Mouse (Mus musculus): Measurements from ENCODE around the gene Dnah5. TPM values are rescaled to one million over a fixed set of nuclear protein-coding genes. Genes with fewer than 3 reads are reported as not detected.
"Not testable (repeated sequence)": the region's sequence is repeated elsewhere in the genome, so short reads cannot be mapped to it uniquely, and the experiment has no call there.

The Dnah5 gene
- total and polyA plus RNA-seq, 3 experiments: 0.03 to 0.18 TPM; not detected in 1

- Histone ChIP-seq H3K27me3 (ENCODE audit: control insufficient read depth, insufficient read depth, low read length) (no peaks in the 10 kb centered on the region), H3K27ac (no peak overlapping the region), H3K79me2 (replicated peaks; ENCODE audit: control insufficient read depth, insufficient read depth, low read length) (no peaks in the 10 kb centered on the region), H3K4me1 (ENCODE audit: control insufficient read depth, insufficient read depth, low read length) (no peaks in the 10 kb centered on the region), H3K36me3 (ENCODE audit: control insufficient read depth, insufficient read depth, low read length) (no peaks in the 10 kb centered on the region), H3K4me3 (no peak overlapping the region), H3K9ac (ENCODE audit: low read depth, low read length) (no peak overlapping the region)
- DNase-seq: no peak
- 95% methylated on average over 4 of the region's 4 CpGs for WGBS
- TF ChIP-seq CTCF (IDR thresholded peaks at IDR 0.05) (no peak), POLR2A (IDR thresholded peaks at IDR 0.05; ENCODE audit: insufficient read depth, low read depth, low read length) (no peak), EP300 (IDR thresholded peaks at IDR 0.05; ENCODE audit: insufficient read depth, low read depth, low read length) (no peak)
- intact Hi-C loops (cut with DNase I): no loop called here
These were observed 240.9 kb downstream of the Dnah5 start for GRCm38 (mm10) chr15:28444494-28444893.

GRCm38 (mm10) chr15:28461091-28461778 lies 257.7 kb downstream of the Dnah5 start:
- DNase-seq; H3K9ac ChIP-seq (ENCODE audit: low read depth, low read length); H3K36me3 ChIP-seq (ENCODE audit: control insufficient read depth, insufficient read depth, low read length); H3K4me1 ChIP-seq (ENCODE audit: control insufficient read depth, insufficient read depth, low read length); H3K27ac ChIP-seq; H3K79me2 ChIP-seq (replicated peaks; ENCODE audit: control insufficient read depth, insufficient read depth, low read length); intact Hi-C loops (cut with DNase I); H3K4me3 ChIP-seq; H3K27me3 ChIP-seq (ENCODE audit: control insufficient read depth, insufficient read depth, low read length): not testable (repeated sequence)
- 80% methylated on average over 2 of the region's 2 CpGs for WGBS

GRCm38 (mm10) chr15:28466591-28467247 lies 263.2 kb downstream of the Dnah5 start:
- WGBS: 89% methylated on average over 3 of the region's 3 CpGs
- Histone ChIP-seq H3K27ac (no peak overlapping the region), H3K36me3 (ENCODE audit: control insufficient read depth, insufficient read depth, low read length) (no peaks in the 10 kb centered on the region), H3K4me3 (no peak overlapping the region), H3K27me3 (ENCODE audit: control insufficient read depth, insufficient read depth, low read length) (no peaks in the 10 kb centered on the region), H3K79me2 (replicated peaks; ENCODE audit: control insufficient read depth, insufficient read depth, low read length) (no peaks in the 10 kb centered on the region), H3K9ac (ENCODE audit: low read depth, low read length) (no peak overlapping the region), H3K4me1 (ENCODE audit: control insufficient read depth, insufficient read depth, low read length) (no peaks in the 10 kb centered on the region)
- intact Hi-C loops (cut with DNase I): no loop called here
- no peak for DNase-seq
- TF ChIP-seq POLR2A (IDR thresholded peaks at IDR 0.05; ENCODE audit: insufficient read depth, low read depth, low read length) (no peak), EP300 (IDR thresholded peaks at IDR 0.05; ENCODE audit: insufficient read depth, low read depth, low read length) (no peak), CTCF (IDR thresholded peaks at IDR 0.05) (no peak)

GRCm38 (mm10) chr15:28473749-28474390 lies 270.3 kb downstream of the Dnah5 start:
- no peak for DNase-seq
- TF ChIP-seq CTCF (IDR thresholded peaks at IDR 0.05) (no peak), EP300 (IDR thresholded peaks at IDR 0.05; ENCODE audit: insufficient read depth, low read depth, low read length) (no peak)
- H3K36me3 ChIP-seq (ENCODE audit: control insufficient read depth, insufficient read depth, low read length): no peaks in the 10 kb centered on the region
- no peak overlapping the region for H3K27ac ChIP-seq
- WGBS: 52% methylated on average over 6 of the region's 6 CpGs
- no peak overlapping the region for H3K4me3 ChIP-seq
- intact Hi-C loops (cut with DNase I): no loop called here
- H3K27me3 ChIP-seq (ENCODE audit: control insufficient read depth, insufficient read depth, low read length): no peaks in the 10 kb centered on the region
- no peaks in the 10 kb centered on the region for H3K79me2 ChIP-seq (replicated peaks; ENCODE audit: control insufficient read depth, insufficient read depth, low read length)
- no peaks in the 10 kb centered on the region for H3K4me1 ChIP-seq (ENCODE audit: control insufficient read depth, insufficient read depth, low read length)
- H3K9ac ChIP-seq (ENCODE audit: low read depth, low read length): no peak overlapping the region

DNA sequence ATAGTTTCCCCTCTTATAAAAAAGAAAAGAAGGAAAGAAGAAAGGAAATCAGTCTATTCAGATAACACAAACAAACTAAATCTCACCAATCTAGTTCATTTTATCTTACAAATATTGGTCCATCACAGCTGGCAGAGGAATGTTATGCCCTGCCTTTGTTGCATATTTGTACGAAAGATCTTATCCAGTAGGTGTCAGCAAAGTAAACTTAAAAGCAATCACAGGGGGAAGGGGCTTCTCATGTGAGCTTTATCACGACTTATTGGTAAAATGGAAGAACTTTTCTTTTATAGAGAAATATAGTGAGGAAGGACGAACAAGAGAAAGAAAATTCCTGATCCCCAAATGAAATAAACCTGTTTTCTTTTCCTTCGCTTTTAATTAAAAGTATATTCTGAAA lies 299.3 kb downstream of the Dnah5 start:
- no peaks in the 10 kb centered on the region for H3K27me3 ChIP-seq (ENCODE audit: control insufficient read depth, insufficient read depth, low read length)
- no peak for DNase-seq
- no peaks in the 10 kb centered on the region for H3K79me2 ChIP-seq (replicated peaks; ENCODE audit: control insufficient read depth, insufficient read depth, low read length)
- no peaks in the 10 kb centered on the region for H3K4me1 ChIP-seq (ENCODE audit: control insufficient read depth, insufficient read depth, low read length)
- no peak overlapping the region for H3K9ac ChIP-seq (ENCODE audit: low read depth, low read length)
- TF ChIP-seq EP300 (IDR thresholded peaks at IDR 0.05; ENCODE audit: insufficient read depth, low read depth, low read length) (no peak), CTCF (IDR thresholded peaks at IDR 0.05) (no peak), POLR2A (IDR thresholded peaks at IDR 0.05; ENCODE audit: insufficient read depth, low read depth, low read length) (no peak)
- H3K4me3 ChIP-seq: no peak overlapping the region
- H3K27ac ChIP-seq: no peak overlapping the region
- WGBS: 50% methylated on average over 4 of the region's 4 CpGs
- intact Hi-C loops (cut with DNase I): no loop called here
- H3K36me3 ChIP-seq (ENCODE audit: control insufficient read depth, insufficient read depth, low read length): no peaks in the 10 kb centered on the region

DNA sequence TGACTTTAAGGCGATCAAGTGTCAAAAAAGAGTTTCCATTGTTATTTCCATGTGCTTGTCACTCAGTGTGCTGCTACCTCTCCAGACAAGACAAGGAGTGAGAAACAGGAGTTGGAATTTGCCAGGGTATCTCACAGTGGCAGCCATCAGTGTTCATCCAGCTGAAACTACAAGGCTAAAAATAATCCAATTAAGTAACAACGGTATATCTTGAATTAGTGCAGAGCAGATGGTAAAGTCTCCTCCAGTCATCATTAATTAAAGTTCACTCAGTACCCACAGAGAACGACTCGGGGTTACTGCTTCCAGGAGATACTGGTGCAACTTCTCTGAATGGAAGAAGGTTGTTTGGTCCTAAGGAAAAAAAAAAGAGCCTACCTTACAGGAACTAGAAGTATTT lies 311.6 kb downstream of the Dnah5 start:
- Histone ChIP-seq H3K36me3 (ENCODE audit: control insufficient read depth, insufficient read depth, low read length) (no peaks in the 10 kb centered on the region), H3K4me1 (ENCODE audit: control insufficient read depth, insufficient read depth, low read length) (no peaks in the 10 kb centered on the region), H3K4me3 (no peak overlapping the region), H3K27ac (no peak overlapping the region), H3K27me3 (ENCODE audit: control insufficient read depth, insufficient read depth, low read length) (no peaks in the 10 kb centered on the region), H3K79me2 (replicated peaks; ENCODE audit: control insufficient read depth, insufficient read depth, low read length) (no peaks in the 10 kb centered on the region), H3K9ac (ENCODE audit: low read depth, low read length) (no peak overlapping the region)
- TF ChIP-seq CTCF (IDR thresholded peaks at IDR 0.05) (no peak), EP300 (IDR thresholded peaks at IDR 0.05; ENCODE audit: insufficient read depth, low read depth, low read length) (no peak), POLR2A (IDR thresholded peaks at IDR 0.05; ENCODE audit: insufficient read depth, low read depth, low read length) (no peak)
- 59% methylated on average over 4 of the region's 4 CpGs for WGBS
- intact Hi-C loops (cut with DNase I): no loop called here
- no peak for DNase-seq

Other genes starting within 250 kb of the Dnah5 start
- 10 to 100 TPM; 33.8 to 44.2 TPM for gene Trio, start 177.9 kb upstream of the Dnah5 start, total RNA-seq (2021)
- gene Trio, start 177.9 kb upstream of the Dnah5 start, polyA plus RNA-seq (2012; rRNA removed): 28.0 and 41.3 TPM in 2 replicates